Mouse (Mus musculus) midbrain, embryonic 14.5 days (tissue): ENCODE data around the gene Tmem262. TPM values are rescaled to one million over a fixed set of nuclear protein-coding genes. Genes with fewer than 3 reads are reported as not detected.

Experiments used
- ATAC-seq: fragments of 200-750 bp; cut with Nextera tagmentation; 2 replicates; pipeline ENCODE4 v1.8.0; 2017; ENCODE audit warnings: moderate number of reproducible peaks, moderate library complexity; ENCODE audit not compliant: low FRiP score, low TSS enrichment
- DNase-seq: peaks from one replicate; pipeline ENCODE4 v3.0.0-alpha.2; 2015
- H3K27ac ChIP-seq: fragments of 300-500 bp; sonication (generic); replicated peaks from 2 replicates; pipeline ENCODE4 v1.5.1; 2014; ENCODE audit warnings: mild to moderate bottlenecking, low read depth, low read length, moderate library complexity
- H3K27me3 ChIP-seq: fragments of 300-500 bp; sonication (generic); 2 replicates; pipeline ENCODE4 v1.6.1; 2014; ENCODE audit warnings: low read length, control low read depth, mixed read lengths; ENCODE audit not compliant: control insufficient read depth, insufficient read depth
- H3K36me3 ChIP-seq: fragments of 300-500 bp; sonication (generic); 2 replicates; pipeline ENCODE4 v1.6.1; 2014; ENCODE audit warnings: low read length, control low read depth; ENCODE audit not compliant: control insufficient read depth, insufficient read depth
- H3K4me1 ChIP-seq: fragments of 300-500 bp; sonication (generic); 2 replicates; pipeline ENCODE4 v1.6.1; 2014; ENCODE audit warnings: mild to moderate bottlenecking, antibody characterized with exemption, low read length, control low read depth; ENCODE audit not compliant: control insufficient read depth, insufficient read depth
- H3K4me2 ChIP-seq: fragments of 300-500 bp; sonication (generic); 2 replicates; pipeline ENCODE4 v1.6.1; 2014; ENCODE audit warnings: mild to moderate bottlenecking, low read length, moderate library complexity
- H3K4me3 ChIP-seq: fragments of 300-500 bp; sonication (generic); replicated peaks from 2 replicates; pipeline ENCODE4 v1.5.1; 2014; ENCODE audit warnings: low read depth, low read length
- H3K9ac ChIP-seq: fragments of 300-500 bp; sonication (generic); replicated peaks from 2 replicates; pipeline ENCODE4 v1.6.1; 2014; ENCODE audit warnings: mild to moderate bottlenecking, low read length, moderate library complexity
- H3K9me3 ChIP-seq: fragments of 300-500 bp; sonication (generic); 2 replicates; pipeline ENCODE4 v1.6.1; 2016; ENCODE audit warnings: low read length, control low read depth, mixed read lengths; ENCODE audit not compliant: control insufficient read depth
- WGBS: fragments of 180-500 bp; shearing (Covaris S2); extraction: QIAGEN DNeasy Blood & Tissue Kit; methylation state at CpG from one replicate; pipeline ENCODE4 v1.1.7; 2014; 5-methylcytosine and 5-hydroxymethylcytosine counted together
- polyA plus RNA-seq: library from polyadenylated mRNA; unstranded; fragments of >200 nt; fragmentation: Nextera tagmentation; extraction: Ambion mirVana; gene quantifications from 2 replicates; pipeline ENCODE4 v1.2.1, GENCODE M21; 2014

The Tmem262 gene
- polyA plus RNA-seq, 1 experiment from 2014 or later: not detected

DNA sequence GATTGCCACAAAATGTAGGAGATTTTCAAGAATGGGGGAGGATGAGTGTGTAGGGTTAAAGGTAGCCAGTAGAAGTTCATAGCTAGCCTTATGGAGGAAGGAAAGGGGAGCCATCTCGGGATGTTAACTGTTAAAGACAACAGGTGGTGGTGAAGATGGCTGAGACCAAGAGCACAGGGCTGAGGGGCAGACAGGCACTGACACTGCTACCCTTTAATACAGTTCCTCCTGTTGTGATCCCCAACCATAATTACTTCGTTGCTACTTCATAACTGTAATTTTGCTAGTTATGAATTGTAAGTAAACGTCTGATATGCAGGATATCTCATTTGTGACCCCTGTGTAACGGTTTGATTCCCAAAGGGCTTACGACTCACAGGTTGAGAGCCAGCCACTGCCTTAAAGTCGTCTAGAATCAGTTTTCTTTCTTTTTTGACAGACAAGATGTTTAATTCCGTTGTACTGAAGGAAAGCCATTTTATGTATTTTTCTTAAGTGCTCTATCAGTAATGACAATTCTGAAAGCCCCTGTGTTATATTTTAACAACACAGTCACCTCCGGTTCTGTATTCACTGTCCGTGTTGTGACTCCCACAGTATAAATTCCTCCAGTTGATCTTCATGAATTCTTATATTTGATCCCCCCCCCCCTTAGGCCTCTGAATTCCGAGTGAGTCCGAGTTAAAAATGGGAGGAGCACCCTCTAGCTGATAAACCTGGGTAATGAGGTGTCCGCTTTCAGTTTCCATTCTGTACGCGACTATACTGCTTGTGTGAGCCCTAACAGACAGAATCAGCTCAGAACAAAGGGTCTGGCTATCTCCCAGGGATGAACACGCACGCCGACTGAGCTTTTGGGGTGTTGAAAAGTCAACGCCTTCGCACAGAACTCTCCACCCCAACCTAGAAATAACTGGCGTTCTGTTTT is 34.2 kb upstream of the Tmem262 start:
- peak overlapping the region; percentile 99 for H3K27ac ChIP-seq
- H3K4me1 ChIP-seq: peaks cover 18% of the 10 kb centered on the region
- no peaks in the 10 kb centered on the region for H3K9me3 ChIP-seq
- ATAC-seq (peak; percentile 22), DNase-seq (peak; percentile 31)
- 22% methylated on average over 20 of the region's 20 CpGs for WGBS
- peak overlapping the region; percentile 86 for H3K9ac ChIP-seq
- peak overlapping the region; percentile 97 for H3K4me2 ChIP-seq
- peaks cover 26% of the 10 kb centered on the region for H3K36me3 ChIP-seq
- H3K4me3 ChIP-seq: peak overlapping the region; percentile 88
- no peaks in the 10 kb centered on the region for H3K27me3 ChIP-seq

DNA sequence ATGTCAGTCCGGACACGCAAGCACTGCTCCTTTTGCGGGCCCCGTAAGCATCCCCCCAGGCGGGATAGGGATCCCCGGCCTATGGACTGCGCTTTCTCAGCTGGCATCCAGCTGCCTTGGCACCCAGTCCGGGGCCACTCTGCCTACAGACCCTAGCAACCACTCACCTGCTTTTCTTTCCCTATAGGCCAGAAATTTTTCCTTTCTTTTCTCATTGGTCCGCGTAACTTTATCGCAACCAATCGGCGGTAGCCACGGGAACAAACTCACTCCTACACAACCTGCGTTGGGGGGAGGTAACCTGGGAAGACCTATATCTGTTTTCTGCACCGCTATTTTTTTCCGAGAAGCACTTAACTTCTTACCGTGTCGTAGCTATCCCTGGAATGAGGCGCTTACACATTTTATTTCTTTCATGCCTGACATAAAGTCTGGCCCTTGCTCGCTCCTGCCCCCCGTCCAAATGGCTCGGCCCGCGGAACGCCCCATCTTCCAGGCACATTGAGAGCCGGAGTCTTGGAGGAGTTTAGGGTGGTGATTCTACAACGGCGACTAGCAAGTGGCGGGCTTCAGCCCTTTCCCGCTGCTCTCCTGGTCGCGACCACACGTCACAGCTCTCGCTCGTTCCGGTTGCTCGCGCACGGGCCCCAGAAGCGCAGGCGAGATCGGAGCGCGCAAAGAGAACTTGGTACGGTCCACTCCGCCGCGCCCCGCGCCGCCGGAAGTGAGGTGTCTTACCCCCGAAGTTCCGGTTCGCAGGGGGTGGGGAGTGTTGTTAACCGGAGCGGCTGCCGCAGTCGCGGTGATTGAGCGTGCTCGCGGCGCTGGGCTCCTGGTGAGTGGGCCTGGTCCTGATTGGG is 33.3 kb upstream of the Tmem262 start, which contains the start of gene Syvn1:
Gene Syvn1, plus strand, starts transcription at position 283 of the 860 bp plus-strand sequence.
- peak within 1 kb of the TSS; percentile 99 for H3K27ac ChIP-seq
- H3K9me3 ChIP-seq: no peaks in the 10 kb centered on the region
- peaks cover 18% of the 10 kb centered on the region for H3K4me1 ChIP-seq
- H3K4me3 ChIP-seq: peak within 1 kb of the TSS; percentile 88
- H3K9ac ChIP-seq: peak within 1 kb of the TSS; percentile 86
- no peaks in the 10 kb centered on the region for H3K27me3 ChIP-seq
- H3K36me3 ChIP-seq: peaks cover 35% of the 10 kb centered on the region
- peak; percentile 96 for DNase-seq
- H3K4me2 ChIP-seq: peak within 1 kb of the TSS; percentile 97
- under 1% methylated on average over 65 of the region's 65 CpGs for WGBS
- ATAC-seq: peak; percentile 89

DNA sequence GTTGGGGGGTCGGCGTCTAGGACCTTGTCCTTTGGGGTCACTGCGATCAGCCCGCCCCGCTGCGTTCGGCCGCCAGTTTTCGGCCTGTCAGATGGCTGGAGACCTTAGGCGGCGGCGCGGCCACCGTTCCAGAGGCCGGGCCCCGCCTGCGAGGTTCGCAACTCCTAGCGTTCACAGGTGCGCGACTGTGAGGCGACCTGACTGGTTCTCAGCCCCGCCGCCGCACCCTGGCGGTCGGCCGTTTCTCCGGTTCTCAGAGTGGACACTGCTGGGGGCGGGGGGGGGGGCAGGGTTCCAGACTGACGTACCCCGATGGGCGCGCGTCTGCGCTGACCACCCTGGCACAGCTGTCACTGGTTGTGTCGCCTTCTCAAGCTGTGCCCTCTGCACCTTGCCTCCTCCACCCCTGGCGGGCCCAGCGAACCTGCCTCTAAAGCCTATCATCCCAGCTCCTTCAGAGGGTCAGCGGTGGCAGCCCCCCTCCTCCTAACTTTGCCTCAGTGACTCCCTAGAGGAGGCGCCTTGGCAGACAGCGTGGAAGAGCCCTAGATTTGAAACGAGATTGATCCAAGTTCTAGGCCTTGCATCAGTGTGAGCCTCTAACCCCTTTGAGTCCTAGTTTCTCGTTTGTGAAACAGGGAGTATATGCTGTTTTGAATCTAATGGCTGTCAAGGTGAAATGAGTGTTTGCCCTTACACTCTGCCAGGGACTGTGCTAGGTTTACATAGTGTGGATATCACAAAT is 32.5 kb upstream of the Tmem262 start:
- peak overlapping the region; percentile 99 for H3K27ac ChIP-seq
- WGBS: 2% methylated on average over 44 of the region's 44 CpGs
- H3K9ac ChIP-seq: peak overlapping the region; percentile 86
- ATAC-seq: peak; percentile 14
- H3K27me3 ChIP-seq: no peaks in the 10 kb centered on the region
- no peaks in the 10 kb centered on the region for H3K9me3 ChIP-seq
- DNase-seq: no peak
- peaks cover 43% of the 10 kb centered on the region for H3K36me3 ChIP-seq
- H3K4me1 ChIP-seq: peaks cover 18% of the 10 kb centered on the region
- H3K4me2 ChIP-seq: peak overlapping the region; percentile 97
- H3K4me3 ChIP-seq: peak overlapping the region; percentile 88

DNA sequence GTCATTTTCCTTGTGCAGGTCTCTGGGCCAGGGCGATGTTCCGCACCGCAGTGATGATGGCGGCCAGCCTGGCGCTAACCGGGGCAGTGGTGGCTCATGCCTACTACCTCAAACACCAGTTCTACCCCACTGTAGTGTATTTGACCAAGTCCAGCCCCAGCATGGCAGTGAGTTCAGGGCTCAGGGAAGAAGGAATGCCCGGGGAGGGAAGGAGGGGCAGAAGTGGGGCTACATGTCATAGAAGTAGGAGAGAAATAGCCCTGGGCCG is 32.0 kb upstream of the Tmem262 start:
- peak overlapping the region; percentile 97 for H3K4me2 ChIP-seq
- peaks cover 18% of the 10 kb centered on the region for H3K4me1 ChIP-seq
- peaks cover 48% of the 10 kb centered on the region for H3K36me3 ChIP-seq
- DNase-seq: no peak
- no peaks in the 10 kb centered on the region for H3K9me3 ChIP-seq
- no peak for ATAC-seq
- H3K9ac ChIP-seq: peak overlapping the region; percentile 86; the same call in 1 of the 2 replicates
- H3K27me3 ChIP-seq: no peaks in the 10 kb centered on the region
- H3K4me3 ChIP-seq: peak overlapping the region; percentile 88
- H3K27ac ChIP-seq: no peak overlapping the region
- 85% methylated on average over 8 of the region's 8 CpGs for WGBS

DNA sequence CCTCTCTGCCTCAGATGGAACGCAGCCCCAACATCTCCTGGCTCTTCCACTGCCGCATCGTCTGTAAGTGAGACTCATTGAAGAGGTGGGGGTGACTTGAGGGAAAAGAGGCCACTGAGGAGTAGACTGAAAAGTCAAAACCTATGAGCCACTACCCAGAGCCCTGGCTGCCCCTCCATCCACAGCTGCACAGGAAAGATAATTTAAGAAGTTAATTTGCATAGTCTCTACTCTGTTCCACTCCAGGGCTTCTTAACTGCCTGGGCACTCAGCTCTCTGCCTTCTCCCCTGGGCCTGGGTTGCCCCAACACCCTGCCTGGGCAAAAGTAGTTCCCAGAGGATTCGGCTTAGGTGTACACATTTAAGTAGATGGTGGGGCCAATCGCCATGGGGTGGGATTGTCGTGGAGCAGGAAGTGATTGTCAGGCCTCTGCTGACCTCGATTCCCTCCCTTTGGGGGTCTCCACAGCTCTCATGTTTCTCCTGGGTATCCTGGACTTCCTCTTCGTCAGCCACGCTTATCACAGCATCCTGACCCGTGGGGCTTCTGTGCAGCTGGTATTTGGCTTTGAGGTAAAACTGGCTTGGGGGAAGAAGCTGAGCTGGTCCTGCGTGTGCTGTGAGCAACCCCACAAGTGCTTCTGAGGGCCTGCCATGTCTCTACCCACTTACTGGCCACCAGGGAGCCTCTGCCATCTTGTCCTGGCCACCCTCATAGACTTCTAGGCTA is 31.0 kb upstream of the Tmem262 start:
- no peak for DNase-seq
- H3K4me2 ChIP-seq: no peak overlapping the region
- peaks cover 58% of the 10 kb centered on the region for H3K36me3 ChIP-seq
- ATAC-seq: no peak
- peaks cover 18% of the 10 kb centered on the region for H3K4me1 ChIP-seq
- no peak overlapping the region for H3K9ac ChIP-seq
- no peak overlapping the region for H3K4me3 ChIP-seq
- no peaks in the 10 kb centered on the region for H3K9me3 ChIP-seq
- no peaks in the 10 kb centered on the region for H3K27me3 ChIP-seq
- 91% methylated on average over 11 of the region's 11 CpGs for WGBS
- no peak overlapping the region for H3K27ac ChIP-seq

DNA sequence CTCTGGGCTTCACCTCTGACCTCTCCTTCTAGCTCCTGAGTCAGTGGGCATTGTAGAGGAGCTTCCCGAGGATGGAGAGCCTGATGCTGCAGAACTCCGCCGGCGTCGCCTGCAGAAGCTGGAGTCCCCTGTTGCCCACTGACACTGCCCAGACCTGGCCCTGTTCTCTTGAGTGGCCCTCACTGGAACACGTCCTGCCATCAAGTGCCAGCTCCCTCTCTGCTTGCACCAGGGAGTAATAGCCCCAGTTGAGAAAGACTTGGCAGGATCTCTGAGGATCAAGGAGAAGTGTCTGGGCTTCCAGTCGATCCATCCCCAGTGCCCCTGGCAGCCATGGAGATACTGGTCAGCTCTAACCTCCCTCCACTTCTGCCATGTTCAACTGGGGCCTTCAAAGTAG is 27.3 kb upstream of the Tmem262 start:
- 88% methylated on average over 7 of the region's 7 CpGs for WGBS
- peaks cover 77% of the 10 kb centered on the region for H3K36me3 ChIP-seq
- H3K4me1 ChIP-seq: peaks cover 14% of the 10 kb centered on the region
- ATAC-seq (no peak), DNase-seq (no peak)
- H3K27ac ChIP-seq: no peak overlapping the region
- H3K27me3 ChIP-seq: no peaks in the 10 kb centered on the region
- no peaks in the 10 kb centered on the region for H3K9me3 ChIP-seq
- H3K4me3 ChIP-seq: no peak overlapping the region
- no peak overlapping the region for H3K9ac ChIP-seq
- no peak overlapping the region for H3K4me2 ChIP-seq

DNA sequence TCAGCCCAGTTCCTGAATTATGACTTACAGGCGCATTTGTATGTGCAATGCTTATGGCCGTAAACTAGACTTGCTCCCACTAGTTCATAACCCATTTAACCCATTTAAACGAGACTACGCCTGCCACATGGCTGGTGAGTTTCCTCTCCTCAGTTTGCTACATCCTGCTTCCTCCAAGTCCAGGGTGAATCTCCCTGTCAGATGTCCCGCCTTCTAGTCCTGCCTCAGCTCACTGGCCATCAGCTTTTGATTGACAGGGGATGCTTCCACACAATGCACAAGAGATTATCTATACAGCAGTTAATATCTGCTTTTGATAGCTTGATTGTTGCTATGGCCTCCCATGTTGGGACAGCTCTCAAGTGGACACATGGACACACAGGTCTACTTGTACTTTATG is 25.5 kb upstream of the Tmem262 start:
- H3K27me3 ChIP-seq: no peaks in the 10 kb centered on the region
- H3K36me3 ChIP-seq: peaks cover 66% of the 10 kb centered on the region
- WGBS: 91% methylated on average over 5 of the region's 5 CpGs
- H3K4me1 ChIP-seq: peaks cover 9% of the 10 kb centered on the region
- ATAC-seq (no peak), DNase-seq (no peak)
- H3K4me3 ChIP-seq: no peak overlapping the region
- no peak overlapping the region for H3K9ac ChIP-seq
- no peak overlapping the region for H3K4me2 ChIP-seq
- H3K9me3 ChIP-seq: no peaks in the 10 kb centered on the region
- H3K27ac ChIP-seq: no peak overlapping the region

DNA sequence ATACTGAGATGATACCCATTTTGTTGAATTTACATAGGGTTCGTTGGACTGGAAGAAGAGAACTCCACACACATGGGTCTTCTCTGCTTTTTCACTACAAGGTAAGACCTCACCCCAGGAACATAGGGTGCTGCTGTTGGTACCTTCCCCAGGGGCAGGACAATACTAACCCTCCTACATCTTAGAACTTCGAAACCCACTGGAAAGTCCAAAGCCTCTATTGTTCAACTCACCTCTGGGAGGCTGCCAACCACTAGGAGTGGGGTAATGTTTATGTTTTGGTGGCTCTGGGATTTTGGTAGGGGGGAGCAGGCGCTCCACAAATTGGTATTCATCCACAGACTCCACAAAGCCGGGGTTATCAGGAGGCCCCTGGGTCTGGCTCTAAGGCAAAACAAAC is 23.1 kb upstream of the Tmem262 start:
- peaks cover 48% of the 10 kb centered on the region for H3K36me3 ChIP-seq
- H3K4me2 ChIP-seq: peak overlapping the region; percentile 87
- no peaks in the 10 kb centered on the region for H3K27me3 ChIP-seq
- ATAC-seq: no peak
- H3K4me3 ChIP-seq: peak overlapping the region; percentile 81
- H3K9me3 ChIP-seq: no peaks in the 10 kb centered on the region
- peaks cover 9% of the 10 kb centered on the region for H3K4me1 ChIP-seq
- WGBS: 62% methylated on average over 4 of the region's 4 CpGs
- H3K9ac ChIP-seq: peak overlapping the region; percentile 79
- no peak for DNase-seq
- H3K27ac ChIP-seq: no peak overlapping the region
